Mouse (Mus musculus) G1E (cell line): ENCODE data around the gene Ppp1r26.

Source experiments
- CTCF ChIP-seq: IDR thresholded peaks from 2 replicates; pipeline ENCODE4 v1.5.1; 2012; ENCODE audit warnings: low read depth, low read length, inconsistent platforms, mixed read lengths
- GATA1 ChIP-seq: IDR thresholded peaks from 2 replicates; pipeline ENCODE4 v1.6.1; 2012; ENCODE audit warnings: borderline replicate concordance, low read length, inconsistent platforms, mixed read lengths
- GATA2 ChIP-seq: IDR thresholded peaks from 2 replicates; pipeline ENCODE4 v1.6.1; 2012; ENCODE audit warnings: low read depth, low read length, inconsistent platforms, borderline replicate concordance
- TAL1 ChIP-seq: conservative IDR thresholded peaks from 2 replicates; pipeline ENCODE4 v1.6.1; 2012; ENCODE audit warnings: low read depth, low read length, inconsistent platforms, mixed read lengths

GRCm38 (mm10) chr2:28412936-28413335, 33.7 kb upstream of the Ppp1r26 start:
- TF ChIP-seq CTCF (no peak), GATA1 (no peak), TAL1 (no peak), GATA2 (no peak)
